Mouse (Mus musculus) cerebellum, postnatal 36 days (tissue): Measurements from ENCODE around the gene Spen.

Source experiments
- DNase-seq, 2 experiments: peaks; one replicate each; pipeline ENCODE4 v3.0.0; 2021 to 2022; ENCODE audit warnings: mixed read lengths in 2 of 2

The Spen gene

GRCm38 (mm10) chr4:141420192-141420829 is 118.1 kb downstream of the Spen start, which contains the start of gene Hspb7:
TSS of gene Hspb7 (plus strand) at chr4:141420779.
- DNase-seq: no peak

GRCm38 (mm10) chr4:141419398-141420191 is 118.8 kb downstream of the Spen start:
- DNase-seq: no peak
